Mouse (Mus musculus) kidney, postnatal 4 days (tissue): ENCODE data around the gene Adamts18.
"Not testable (repeated sequence)": the region's sequence is repeated elsewhere in the genome, so short reads cannot be mapped to it uniquely, and the experiment has no call there.

Experiments
- DNase-seq, 2 experiments: peaks; one replicate each; pipeline ENCODE4 v3.0.0; 2021; ENCODE audit warnings: mixed read lengths in 2 of 2

The Adamts18 gene

DNA sequence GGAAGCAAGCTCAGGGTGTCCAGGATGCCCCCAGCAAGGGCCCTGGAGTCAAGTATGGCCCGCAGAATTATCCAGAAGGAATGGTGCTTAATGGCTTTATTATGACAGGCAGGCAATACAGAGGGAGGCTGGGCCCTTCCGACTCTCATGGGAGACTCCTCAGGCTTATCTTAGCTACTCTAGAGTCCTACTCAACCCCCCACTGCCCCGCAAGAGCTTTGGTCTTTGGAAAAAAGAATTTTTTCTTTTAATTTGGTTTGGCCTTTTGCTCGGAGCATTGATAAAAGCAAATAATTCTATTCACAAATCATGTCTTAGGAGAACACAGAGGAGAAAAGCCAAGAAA is 11.0 kb downstream of the Adamts18 start:
- peak; percentile 20 to 46 for DNase-seq

- peak; percentile 6 to 13 for DNase-seq
These were observed 11.5 kb downstream of the Adamts18 start for GRCm38 (mm10) chr8:113836892-113837569.

- no peak for DNase-seq
These were observed 14.9 kb downstream of the Adamts18 start for GRCm38 (mm10) chr8:113833644-113834043.

DNA sequence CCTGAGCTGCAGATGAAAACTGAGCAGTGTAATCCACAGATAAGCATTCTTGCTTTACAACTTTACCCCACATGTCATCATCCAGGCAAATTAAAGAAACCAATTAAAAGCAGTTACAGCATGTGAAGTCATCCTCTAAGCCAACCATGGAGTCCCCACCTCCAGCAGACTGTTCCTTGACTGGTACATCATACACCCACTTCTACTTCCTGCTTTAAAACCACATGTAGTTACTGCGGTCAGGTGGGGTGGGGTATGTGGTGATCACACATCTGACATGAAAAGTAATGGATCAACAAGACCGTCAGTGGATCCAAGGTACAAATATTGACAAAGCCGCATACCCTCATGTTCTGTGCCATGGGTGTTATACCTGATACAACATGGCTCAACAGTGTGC is 21.3 kb downstream of the Adamts18 start:
- DNase-seq: no peak

- peak in 1 of 2 experiments; percentile 33 for DNase-seq
These were observed 27.5 kb downstream of the Adamts18 start for GRCm38 (mm10) chr8:113820983-113821587.

DNA sequence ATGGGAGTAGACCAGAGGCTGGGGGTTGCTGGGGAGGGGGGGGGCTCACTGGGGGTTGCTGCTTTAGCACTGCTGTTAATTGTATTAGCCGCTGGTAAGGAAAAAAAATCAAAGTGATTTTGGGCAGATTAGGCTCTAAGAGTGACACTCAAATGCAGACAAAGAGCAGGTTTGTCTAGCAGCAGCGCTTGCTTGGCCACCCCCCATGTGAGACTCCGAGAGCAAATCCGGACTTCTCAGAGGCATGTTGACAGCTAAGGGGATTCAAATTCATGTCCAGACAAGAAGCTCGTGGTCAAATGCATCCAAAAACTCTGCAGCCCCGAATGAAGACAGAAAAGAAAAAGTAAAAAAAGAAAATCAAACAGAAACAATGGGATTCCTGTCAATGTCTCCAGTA is 34.6 kb downstream of the Adamts18 start:
- DNase-seq: no peak

GRCm38 (mm10) chr8:113811521-113811920 is 37.0 kb downstream of the Adamts18 start:
- DNase-seq: no peak

GRCm38 (mm10) chr8:113809929-113810328 is 38.6 kb downstream of the Adamts18 start:
- DNase-seq: peak; percentile 4 to 23

GRCm38 (mm10) chr8:113803830-113804611 is 44.5 kb downstream of the Adamts18 start:
- DNase-seq: no peak

DNA sequence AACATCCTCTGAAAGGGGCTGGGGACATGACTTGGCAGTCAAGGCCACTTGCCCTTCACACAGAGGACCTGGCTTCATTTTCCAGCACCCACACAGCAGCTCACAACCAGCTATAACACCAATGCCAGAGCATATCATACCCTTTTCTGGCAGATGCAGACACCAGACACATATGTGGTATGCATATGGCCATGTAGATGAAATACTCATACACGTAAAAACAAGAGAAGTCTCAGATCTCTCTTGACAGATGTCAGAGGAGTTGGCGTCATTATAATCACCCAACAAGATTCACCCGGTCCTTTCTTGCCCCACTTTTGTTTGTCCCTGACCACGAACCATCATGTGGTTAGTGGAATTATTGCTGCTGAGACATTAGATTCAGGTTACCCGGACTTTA is 47.0 kb downstream of the Adamts18 start:
- no peak for DNase-seq

GRCm38 (mm10) chr8:113800556-113800955 is 48.0 kb downstream of the Adamts18 start:
- DNase-seq: not testable (repeated sequence)

DNA sequence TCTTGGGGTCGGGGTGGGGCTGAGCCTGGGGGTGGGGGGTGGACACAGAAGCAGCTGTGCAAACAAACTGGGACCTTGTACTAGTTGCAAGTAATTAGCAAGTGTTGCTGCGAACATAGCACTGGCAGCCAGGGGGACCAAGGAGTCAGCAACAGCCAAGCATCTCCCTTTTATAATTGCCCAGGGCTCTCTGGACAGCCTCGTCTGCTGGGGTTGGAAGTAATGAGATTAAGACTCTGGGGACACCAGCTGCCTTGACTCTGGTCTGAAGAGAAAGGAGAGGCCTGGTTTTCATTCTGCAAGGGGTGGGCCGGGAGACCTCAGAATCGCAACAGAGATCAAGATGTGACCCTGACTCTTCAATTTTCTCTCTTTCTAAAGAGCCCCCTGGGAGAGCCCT is 49.0 kb downstream of the Adamts18 start:
- DNase-seq: peak; percentile 66 to 75

DNA sequence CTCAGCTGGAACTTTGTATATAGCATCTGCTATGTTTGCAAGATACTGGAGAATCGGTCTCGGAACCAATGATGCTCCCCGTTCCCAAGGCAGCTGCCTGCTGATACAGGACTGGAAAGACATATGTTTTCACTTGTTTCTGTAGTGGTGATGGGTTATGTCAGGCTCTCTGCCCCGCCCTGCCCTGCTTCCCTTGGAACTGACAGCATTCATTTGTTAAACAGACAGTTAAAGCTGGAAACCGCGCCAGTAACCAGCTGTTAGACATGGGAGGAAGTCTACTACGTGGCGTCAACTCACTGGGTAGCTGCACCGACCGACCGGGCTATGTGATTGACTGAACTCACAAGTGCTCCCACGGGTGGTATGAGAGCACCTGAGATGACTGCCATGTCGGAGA is 56.7 kb downstream of the Adamts18 start:
- peak; percentile 60 to 64 for DNase-seq

DNA sequence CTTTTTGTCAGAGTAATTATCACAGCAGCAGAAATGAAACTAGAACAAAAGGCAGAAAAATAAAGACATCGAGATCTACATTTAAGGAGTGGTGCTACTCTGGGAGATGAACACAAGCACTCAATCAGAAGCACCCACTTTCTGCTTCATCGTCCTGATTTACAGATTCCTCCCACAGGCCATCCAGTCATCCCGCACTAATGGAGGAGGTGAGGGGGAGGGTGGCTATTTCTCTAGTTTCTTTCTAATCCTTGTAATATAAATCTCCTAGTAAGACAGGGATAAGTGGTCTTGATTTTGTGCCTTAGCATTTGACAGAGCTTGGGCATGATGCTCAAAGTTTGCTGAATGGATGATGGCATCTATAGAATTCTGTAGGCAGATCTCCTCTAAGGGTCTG is 57.5 kb downstream of the Adamts18 start:
- peak in 1 of 2 experiments; percentile 19 for DNase-seq

- DNase-seq: peak in 1 of 2 experiments; percentile 7
These were observed 64.8 kb downstream of the Adamts18 start for GRCm38 (mm10) chr8:113783711-113784110.

DNA sequence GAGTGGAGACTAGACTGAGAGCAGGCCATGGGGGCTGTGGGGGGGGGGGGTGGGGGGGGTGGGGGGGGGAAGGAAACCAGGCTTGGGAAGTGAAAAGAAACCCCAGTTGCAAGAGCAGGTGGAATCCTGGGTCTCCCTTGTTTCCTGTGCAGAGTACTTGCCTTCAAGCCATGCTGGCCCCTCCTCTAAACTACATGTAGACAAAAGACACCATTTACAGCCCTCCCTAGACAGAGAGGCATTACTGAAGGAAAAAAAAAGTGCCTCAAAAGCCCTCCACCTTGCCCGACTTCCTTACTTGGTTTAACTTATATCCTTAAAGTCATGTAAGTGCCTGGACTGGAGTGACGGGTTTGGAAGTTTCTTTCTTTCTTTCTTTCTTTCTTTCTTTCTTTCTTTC is 67.0 kb downstream of the Adamts18 start:
- no peak for DNase-seq

- DNase-seq: no peak
These were observed 73.2 kb downstream of the Adamts18 start for GRCm38 (mm10) chr8:113775361-113775760.

- DNase-seq: no peak
These were observed 79.6 kb downstream of the Adamts18 start for GRCm38 (mm10) chr8:113768861-113769410.

DNA sequence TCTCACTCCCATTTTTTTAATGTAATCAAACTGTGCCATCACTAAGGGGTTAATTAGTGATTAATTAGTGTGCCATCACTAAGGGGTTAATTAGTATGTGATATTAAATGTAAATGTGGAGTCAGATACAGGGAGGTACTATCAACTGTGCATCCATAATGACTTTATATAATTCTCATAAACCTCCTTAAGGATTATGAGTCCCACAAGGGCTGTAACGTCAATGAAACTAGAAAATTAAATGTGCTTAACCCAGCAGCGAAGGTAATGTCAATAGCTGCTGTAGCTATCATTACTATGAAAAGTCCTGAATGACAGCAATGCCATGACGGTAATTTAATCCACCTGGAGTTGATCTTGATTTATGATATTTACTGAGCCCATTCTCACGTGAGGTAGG is 83.4 kb downstream of the Adamts18 start:
- DNase-seq: no peak

- no peak for DNase-seq
These were observed 84.8 kb downstream of the Adamts18 start for GRCm38 (mm10) chr8:113763592-113764355.

- no peak for DNase-seq
These were observed 86.4 kb downstream of the Adamts18 start for GRCm38 (mm10) chr8:113762101-113762500.

- DNase-seq: peak; percentile 11 to 25
These were observed 92.7 kb downstream of the Adamts18 start for GRCm38 (mm10) chr8:113755866-113756265.

DNA sequence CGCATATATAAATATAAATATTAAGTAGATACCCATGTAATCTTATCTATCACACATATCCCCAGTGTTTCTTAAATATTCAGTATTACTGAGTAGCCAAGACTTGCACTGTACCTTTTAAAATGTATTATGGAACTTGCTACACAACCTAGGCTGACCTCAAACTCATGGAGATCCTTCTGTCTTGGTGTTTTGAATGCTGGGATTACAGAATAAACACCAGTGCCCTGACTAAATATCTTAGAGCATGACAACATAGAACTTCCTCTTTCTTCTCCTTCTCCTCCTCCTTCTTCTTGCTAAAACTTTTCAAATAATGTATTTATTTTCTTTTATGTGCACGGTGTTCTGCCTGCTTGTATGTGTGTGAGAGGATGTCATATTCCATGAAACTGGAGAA is 95.4 kb downstream of the Adamts18 start:
- DNase-seq: no peak
